Mouse (Mus musculus) thymus, adult 2 months (tissue): ENCODE measurements around the gene Lypd3. TPM values are rescaled to one million over a fixed set of nuclear protein-coding genes. Genes with fewer than 3 reads are reported as not detected.

Experiments
- DNase-seq: peaks from one replicate; pipeline ENCODE4 v3.0.0; 2021
- H3K27ac ChIP-seq: fragments of 200-500 bp; 2 replicates; pipeline ENCODE4 v1.5.1; 2012; ENCODE audit warnings: low read length, control low read depth; ENCODE audit not compliant: control insufficient read depth, insufficient read depth
- H3K27me3 ChIP-seq: fragments of 200-500 bp; 2 replicates; pipeline ENCODE4 v1.6.1; 2012; ENCODE audit warnings: mild to moderate bottlenecking, low read length, moderate library complexity, mixed read lengths; ENCODE audit not compliant: control insufficient read depth, insufficient read depth
- H3K36me3 ChIP-seq: fragments of 200-500 bp; 2 replicates; pipeline ENCODE4 v1.6.1; 2012; ENCODE audit warnings: mild to moderate bottlenecking, low read length, moderate library complexity; ENCODE audit not compliant: control insufficient read depth, insufficient read depth
- H3K4me1 ChIP-seq: fragments of 200-500 bp; replicated peaks from 2 replicates; pipeline ENCODE4 v1.6.1; 2012; ENCODE audit warnings: low read length; ENCODE audit not compliant: control insufficient read depth, insufficient read depth
- H3K4me3 ChIP-seq: fragments of 200-500 bp; 2 replicates; pipeline ENCODE4 v1.5.1; 2012; ENCODE audit warnings: mild to moderate bottlenecking, low read length, control low read depth, moderate library complexity; ENCODE audit not compliant: control insufficient read depth, insufficient read depth
- CTCF ChIP-seq: fragments of 200-500 bp; IDR thresholded peaks from 2 replicates; pipeline ENCODE4 v1.5.1; 2012; ENCODE audit warnings: mild to moderate bottlenecking, control low read depth, low read length, moderate library complexity, borderline replicate concordance; ENCODE audit not compliant: control insufficient read depth, poor library complexity, insufficient read depth; ENCODE audit errors: extremely low read depth
- POLR2A ChIP-seq: fragments of 200-500 bp; IDR thresholded peaks from 2 replicates; pipeline ENCODE4 v1.6.1; 2012; ENCODE audit warnings: mild to moderate bottlenecking, low read length, control low read depth, moderate library complexity; ENCODE audit not compliant: control insufficient read depth, poor library complexity, insufficient read depth; ENCODE audit errors: extremely low read depth
- WGBS: fragments of 180-500 bp; shearing (Covaris S2); methylation state at CpG from one replicate; pipeline ENCODE4 v1.1.7; 2018; 5-methylcytosine and 5-hydroxymethylcytosine counted together
- polyA plus RNA-seq: library from polyadenylated mRNA; depleted of rRNA; stranded (reverse); fragments of >200 nt; gene quantifications from 2 replicates; pipeline ENCODE4 v1.2.3, GENCODE M21; 2012

Lypd3 gene
- polyA plus RNA-seq, 1 experiment = 4.7 TPM

- TF ChIP-seq POLR2A (no peak), CTCF (no peak)
- Histone ChIP-seq H3K4me1 (peaks cover 9% of the 10 kb centered on the region), H3K27ac (no peak overlapping the region), H3K36me3 (no peaks in the 10 kb centered on the region), H3K27me3 (peaks cover 7% of the 10 kb centered on the region; the same call in 1 of the 2 replicates), H3K4me3 (peak overlapping the region; percentile 36)
- WGBS = 4% methylated on average over 35 of the region's 35 CpGs
- DNase-seq = no peak
Measured at GRCm38 (mm10) chr7:24638026-24638856, 1.9 kb downstream of the Lypd3 start.

GRCm38 (mm10) chr7:24640450-24640849, 4.1 kb downstream of the Lypd3 start:
- no peak for DNase-seq
- peaks cover 19% of the 10 kb centered on the region for H3K4me1 ChIP-seq
- no peaks in the 10 kb centered on the region for H3K36me3 ChIP-seq
- no peak for TF ChIP-seq CTCF
- no peak for TF ChIP-seq POLR2A
- H3K27ac ChIP-seq = no peak overlapping the region
- peaks cover 7% of the 10 kb centered on the region; the same call in 1 of the 2 replicates for H3K27me3 ChIP-seq
- no peak overlapping the region for H3K4me3 ChIP-seq
- 86% methylated on average over 13 of the region's 13 CpGs for WGBS

- 13% methylated on average over 9 of the region's 9 CpGs for WGBS
- Histone ChIP-seq H3K4me1 (peaks cover 25% of the 10 kb centered on the region), H3K4me3 (no peak overlapping the region), H3K27me3 (peaks cover 7% of the 10 kb centered on the region; the same call in 1 of the 2 replicates), H3K36me3 (no peaks in the 10 kb centered on the region), H3K27ac (no peak overlapping the region)
- DNase-seq = peak; percentile 68
- TF ChIP-seq CTCF (peak; percentile 68; the same call in 1 of the 2 replicates), POLR2A (no peak)
Measured at GRCm38 (mm10) chr7:24642491-24642890, 6.1 kb downstream of the Lypd3 start.

- Histone ChIP-seq H3K4me3 (no peak overlapping the region), H3K27ac (no peak overlapping the region), H3K27me3 (no peaks in the 10 kb centered on the region), H3K36me3 (no peaks in the 10 kb centered on the region), H3K4me1 (peaks cover 17% of the 10 kb centered on the region)
- DNase-seq = no peak
- TF ChIP-seq POLR2A (no peak), CTCF (no peak)
- WGBS = 61% methylated on average over 6 of the region's 6 CpGs
Measured at GRCm38 (mm10) chr7:24644492-24644891, 8.1 kb downstream of the Lypd3 start.

GRCm38 (mm10) chr7:24644996-24645395, 8.6 kb downstream of the Lypd3 start:
- Histone ChIP-seq H3K4me1 (peaks cover 17% of the 10 kb centered on the region), H3K27ac (no peak overlapping the region), H3K4me3 (no peak overlapping the region), H3K36me3 (no peaks in the 10 kb centered on the region), H3K27me3 (no peaks in the 10 kb centered on the region)
- no peak for DNase-seq
- TF ChIP-seq CTCF (no peak), POLR2A (no peak)
- 9% methylated on average over 7 of the region's 7 CpGs for WGBS

GRCm38 (mm10) chr7:24646486-24646885, 10.1 kb downstream of the Lypd3 start:
- H3K4me1 ChIP-seq = peaks cover 17% of the 10 kb centered on the region
- no peak for DNase-seq
- WGBS = 33% methylated on average over 7 of the region's 7 CpGs
- no peaks in the 10 kb centered on the region for H3K27me3 ChIP-seq
- no peaks in the 10 kb centered on the region for H3K36me3 ChIP-seq
- no peak overlapping the region for H3K27ac ChIP-seq
- no peak overlapping the region for H3K4me3 ChIP-seq
- no peak for TF ChIP-seq POLR2A
- no peak for TF ChIP-seq CTCF
